Mouse (Mus musculus) lung, postnatal 36 days (tissue): ENCODE measurements around the gene Mrgprx2.
"Not testable (repeated sequence)": the region's sequence is repeated elsewhere in the genome, so short reads cannot be mapped to it uniquely, and the experiment has no call there.

Experiments used
- DNase-seq: peaks from one replicate; pipeline ENCODE4 v3.0.0; 2022; ENCODE audit warnings: mixed read lengths

Mrgprx2 gene

DNA sequence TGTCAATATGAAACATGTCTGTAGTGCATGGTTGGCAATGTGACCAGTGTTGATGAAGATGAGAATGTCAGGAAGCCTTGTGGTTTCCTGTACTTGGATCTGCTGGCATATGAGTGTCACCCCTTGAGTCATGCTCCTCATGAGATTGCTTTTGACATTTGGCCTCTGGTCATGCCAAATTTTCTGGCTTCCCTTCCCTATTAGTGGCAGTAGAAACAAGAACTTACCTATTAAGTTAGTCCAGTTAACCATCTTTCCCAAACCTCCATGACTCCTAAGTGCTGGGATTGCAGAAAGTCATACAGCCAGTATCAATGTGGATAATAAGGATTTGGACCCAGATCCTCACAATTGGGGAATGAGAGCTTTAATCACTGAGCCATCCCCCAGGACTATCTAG lies at the start of gene Mrgprx2:
Mrgprx2 (minus strand) TSS at position 101 of the 400 bp plus-strand sequence.
- no peak for DNase-seq

DNA sequence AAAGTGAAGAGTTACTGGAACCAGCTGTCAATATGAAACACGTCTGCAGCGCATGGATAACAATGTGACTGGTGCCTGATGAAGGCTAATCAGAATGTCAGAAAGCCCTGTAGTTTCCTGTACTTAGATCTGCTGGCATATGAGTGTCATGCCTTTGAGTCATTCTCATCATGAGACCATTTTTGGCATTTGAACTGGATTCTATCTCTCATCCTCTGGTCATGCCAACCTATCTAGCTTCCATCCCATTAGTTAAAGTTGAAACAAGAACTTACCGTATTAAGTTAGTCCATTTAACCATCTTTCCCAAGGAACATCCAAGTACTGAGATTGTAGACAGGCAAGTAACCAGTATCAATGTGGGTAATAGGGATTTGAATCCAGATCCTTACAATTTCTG lies 42.9 kb downstream of the Mrgprx2 start, which contains the start of gene Mrgprb1:
Mrgprb1 (minus strand) TSS at position 101 of the 400 bp plus-strand sequence.
- DNase-seq: no peak

DNA sequence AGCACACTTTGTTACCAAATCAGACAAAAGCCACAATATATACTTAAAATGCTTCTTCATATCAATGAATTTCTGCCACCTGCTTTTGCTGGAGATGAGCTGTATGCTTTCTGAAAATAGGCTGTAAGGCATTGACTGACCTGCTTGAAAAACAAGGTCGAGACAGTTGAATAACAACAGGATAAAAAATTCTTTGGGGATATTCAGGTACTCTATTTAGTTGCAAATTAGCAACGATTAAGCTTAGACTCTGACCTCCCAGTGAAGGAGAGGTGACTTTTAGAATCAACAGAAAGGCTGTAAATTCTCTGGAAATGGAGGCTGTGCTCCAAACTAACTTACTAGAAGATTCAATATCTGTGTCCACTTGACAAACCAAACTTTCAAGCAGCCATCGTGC lies 62.5 kb downstream of the Mrgprx2 start:
- no peak for DNase-seq

DNA sequence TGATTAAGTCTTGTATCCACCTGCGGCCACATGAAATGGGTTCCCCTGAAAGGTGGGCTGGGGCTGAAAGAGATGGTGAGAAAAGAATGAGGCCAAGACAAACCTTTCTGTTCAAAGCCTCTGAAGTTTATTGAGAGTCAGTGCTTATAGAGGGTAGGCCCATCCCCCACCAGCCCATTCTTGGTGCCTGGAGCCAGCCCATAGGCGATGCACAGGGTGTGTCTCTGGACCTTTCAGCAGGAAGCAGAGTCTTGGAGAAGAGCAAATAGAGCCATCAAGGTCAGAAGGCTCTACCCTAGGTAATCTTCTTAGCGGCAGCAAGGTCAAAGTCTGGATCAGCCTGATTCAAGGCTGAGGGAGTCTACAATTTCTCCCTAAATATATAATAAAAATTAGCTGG lies 63.2 kb downstream of the Mrgprx2 start:
- not testable (repeated sequence) for DNase-seq
